Mouse (Mus musculus) frontal cortex, postnatal 25 days (tissue): ENCODE measurements around the gene Gm49318.

ENCODE experiments used
- DNase-seq, 2 experiments: peaks; one replicate each; pipeline ENCODE4 v3.0.0; 2022; ENCODE audit warnings: low spot score in 2 of 2

Gene Gm49318

DNA sequence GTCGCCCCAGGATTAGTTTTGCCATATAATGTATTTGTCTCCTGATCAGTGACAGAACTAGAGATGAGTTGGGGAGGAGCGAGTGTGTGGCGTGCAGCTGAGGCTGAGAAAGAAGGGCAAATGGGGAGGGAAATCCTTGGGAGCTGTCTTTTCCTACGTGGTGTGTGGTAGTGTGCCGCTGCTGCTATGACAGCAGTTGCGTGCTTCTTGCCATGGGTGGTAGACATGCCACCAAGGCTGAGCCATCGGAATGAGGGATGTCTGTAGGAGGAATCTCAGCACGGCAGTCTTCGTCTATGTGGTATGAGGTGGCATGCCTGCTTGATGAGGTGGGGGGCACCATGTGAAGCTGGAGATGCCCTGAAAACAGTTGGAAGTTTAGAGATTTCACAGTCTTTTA is 40.7 kb downstream of the Gm49318 start:
- no peak for DNase-seq

- no peak for DNase-seq
These were observed 42.6 kb downstream of the Gm49318 start for GRCm38 (mm10) chr9:22028467-22028866.

GRCm38 (mm10) chr9:22024592-22024991 is 46.5 kb downstream of the Gm49318 start:
- DNase-seq = no peak

GRCm38 (mm10) chr9:22017208-22017825 is 53.7 kb downstream of the Gm49318 start:
- no peak for DNase-seq

GRCm38 (mm10) chr9:22016245-22016644 is 54.8 kb downstream of the Gm49318 start:
- no peak for DNase-seq

DNA sequence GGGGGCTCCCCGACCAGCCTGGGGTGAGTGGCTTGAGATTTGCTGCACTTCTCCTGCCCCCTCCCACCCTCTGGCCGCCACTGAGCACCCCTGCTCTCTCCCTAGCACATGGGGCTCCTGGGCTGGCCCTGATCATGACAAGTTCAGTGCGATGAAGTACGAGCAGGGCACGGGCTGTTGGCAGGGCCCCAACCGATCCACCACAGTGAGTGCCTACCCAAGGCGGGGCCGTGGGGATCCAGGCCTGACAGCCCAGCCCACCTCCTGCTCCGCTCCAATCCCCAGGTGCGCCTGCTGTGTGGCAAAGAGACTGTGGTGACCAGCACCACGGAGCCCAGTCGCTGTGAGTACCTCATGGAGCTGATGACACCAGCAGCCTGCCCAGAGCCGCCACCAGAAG is 58.3 kb downstream of the Gm49318 start:
- no peak for DNase-seq

- no peak for DNase-seq
These were observed 60.0 kb downstream of the Gm49318 start for GRCm38 (mm10) chr9:22011055-22011454.

DNA sequence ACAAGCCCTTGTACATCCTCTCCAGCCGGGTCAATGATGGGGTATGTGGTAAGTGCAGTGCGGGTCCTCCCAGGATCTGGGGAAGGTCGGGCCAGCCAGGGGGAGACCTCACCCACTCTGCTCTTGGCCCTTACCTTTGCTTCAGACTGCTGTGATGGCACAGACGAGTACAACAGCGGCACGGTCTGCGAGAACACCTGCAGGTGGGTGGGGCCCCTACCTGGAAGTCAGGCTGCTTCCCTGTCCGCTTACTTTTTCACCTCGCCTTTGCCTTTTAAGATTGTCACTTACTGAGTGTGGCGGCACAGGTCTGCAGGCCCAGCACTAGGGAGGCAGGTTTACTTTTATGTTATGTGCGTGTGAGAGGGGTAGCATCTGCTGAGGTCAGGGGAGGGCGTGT is 66.5 kb downstream of the Gm49318 start:
- no peak for DNase-seq

DNA sequence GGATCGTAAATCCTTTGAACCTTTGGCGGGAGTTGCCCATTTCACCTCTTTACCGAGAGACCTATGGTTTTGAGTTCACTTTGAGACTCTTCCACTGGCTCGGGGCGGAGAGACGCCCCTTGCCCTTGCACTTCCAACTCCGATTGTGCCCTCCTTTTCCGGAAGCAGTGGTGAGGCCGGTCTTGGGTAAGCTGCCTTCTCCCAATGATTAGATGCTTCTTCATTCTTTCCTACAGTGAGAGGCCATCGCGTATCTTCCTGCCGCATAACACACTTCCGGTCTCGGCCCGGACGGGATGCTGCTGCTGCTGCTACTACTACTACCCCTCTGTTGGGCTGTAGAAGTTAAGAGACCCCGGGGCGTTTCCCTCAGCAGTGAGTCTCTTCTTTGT is 67.9 kb downstream of the Gm49318 start:
- DNase-seq = no peak

- peak; percentile 96 to 98 for DNase-seq
These were observed 68.6 kb downstream of the Gm49318 start, which contains the start of the genes Ccdc151 and Prkcsh for GRCm38 (mm10) chr9:22002194-22003162. TSS of gene Ccdc151 (minus strand) at chr9:22002634. TSS of gene Prkcsh (plus strand) at chr9:22002806.

DNA sequence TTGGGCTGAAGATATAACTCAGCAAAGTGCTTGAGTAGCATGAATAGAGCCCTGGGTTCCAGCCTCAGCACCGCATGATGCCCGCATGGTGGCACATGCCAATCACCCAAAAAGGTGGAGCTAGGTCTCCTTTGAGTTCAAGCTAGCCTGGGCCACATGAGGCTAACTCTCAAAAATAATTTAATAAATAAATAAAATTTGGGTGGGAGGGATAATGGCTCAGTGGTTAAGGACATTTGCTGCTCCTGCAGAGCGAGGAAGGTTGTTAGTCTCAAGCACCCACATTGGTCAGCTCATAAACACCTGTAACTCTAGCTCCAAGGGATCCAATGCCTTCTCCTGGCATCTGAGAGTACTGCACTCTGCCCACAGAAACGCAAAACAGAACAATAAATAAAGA is 69.4 kb downstream of the Gm49318 start:
- DNase-seq = no peak

- no peak for DNase-seq
These were observed 70.8 kb downstream of the Gm49318 start for GRCm38 (mm10) chr9:22000296-22000695.

GRCm38 (mm10) chr9:21996178-21996867 is 74.7 kb downstream of the Gm49318 start:
- DNase-seq = no peak

DNA sequence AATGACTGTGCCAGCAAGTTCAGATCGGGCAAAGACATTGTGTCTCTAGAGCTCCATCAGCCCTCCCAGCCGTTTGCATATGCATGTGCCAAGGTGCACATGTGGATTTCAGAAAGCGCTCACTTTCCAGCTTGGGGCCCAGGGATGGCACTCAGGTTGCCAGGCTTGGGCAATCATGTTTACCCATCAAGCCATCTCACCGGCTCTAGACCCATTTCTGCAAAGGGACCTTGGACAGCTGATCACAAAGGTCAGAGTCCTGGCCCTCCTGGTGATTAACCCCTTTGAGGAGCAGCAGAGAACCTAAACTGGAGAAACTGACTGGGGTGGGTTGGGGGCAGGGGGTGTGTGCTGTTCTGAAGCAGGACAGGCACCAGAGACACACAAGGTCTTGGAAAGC is 78.8 kb downstream of the Gm49318 start:
- DNase-seq = no peak

GRCm38 (mm10) chr9:21989230-21990110 is 81.6 kb downstream of the Gm49318 start, which contains the start of gene Rgl3:
TSS of gene Rgl3 (minus strand) at chr9:21989446.
- DNase-seq = no peak

- no peak for DNase-seq
These were observed 82.5 kb downstream of the Gm49318 start for GRCm38 (mm10) chr9:21988421-21989101.

- no peak for DNase-seq
These were observed 83.3 kb downstream of the Gm49318 start for GRCm38 (mm10) chr9:21987592-21988342.
